Mouse (Mus musculus): Measurements from ENCODE around the gene Pex3. TPM values are rescaled to one million over a fixed set of nuclear protein-coding genes. Genes with fewer than 3 reads are reported as not detected.

Pex3 gene
- 27.8 TPM in 2 replicates for polyA plus RNA-seq (2015; fragmentation: Nextera tagmentation; extraction: Ambion mirVana)

DNA sequence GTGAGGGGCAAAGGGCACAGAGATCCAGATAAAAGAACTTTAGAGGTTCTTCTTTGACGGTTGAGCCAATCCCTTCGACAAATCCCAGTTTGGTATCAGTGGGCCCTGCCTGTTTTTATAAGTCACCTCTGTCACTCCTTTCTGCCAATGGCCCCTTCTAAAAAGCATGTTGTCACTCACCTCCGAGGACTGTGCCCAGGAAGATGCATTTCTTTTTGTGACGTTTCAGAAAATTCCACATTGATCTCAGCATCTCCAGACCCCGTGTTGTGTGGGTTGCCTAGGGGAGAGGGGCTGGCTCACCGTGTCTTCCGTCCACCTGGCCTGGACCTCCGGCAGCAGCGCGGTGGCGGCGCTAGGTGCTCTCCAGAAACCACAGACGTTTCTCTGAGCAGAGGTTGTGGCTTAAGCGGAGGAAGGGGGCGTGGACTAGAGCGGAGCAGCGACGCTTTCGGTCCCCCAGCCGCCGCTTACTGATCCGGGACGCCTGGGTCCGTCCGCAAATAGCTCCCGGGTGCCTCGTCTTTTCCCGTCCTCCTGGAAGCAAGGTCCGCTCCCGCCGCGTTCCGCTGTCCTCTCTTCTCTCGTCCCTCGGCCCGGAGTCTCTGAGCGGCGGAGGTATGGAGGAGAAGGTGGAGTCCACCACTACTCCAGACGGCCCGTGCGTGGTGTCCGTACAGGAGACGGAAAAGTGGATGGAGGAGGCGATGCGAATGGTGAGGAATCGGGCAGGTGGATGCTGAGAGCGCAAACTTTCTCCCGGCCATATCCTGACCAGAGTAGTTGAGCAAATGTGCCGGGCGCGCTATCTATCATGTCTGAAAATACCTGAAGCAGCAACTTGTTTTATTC, at the start of gene Pex3, which contains the start of gene Adat2:
Gene Pex3 (minus strand): TSS at position 497 of the 852 bp plus-strand sequence.
Gene Adat2 (plus strand): TSS at position 249 of the 852 bp plus-strand sequence.
- no peaks in the 10 kb centered on the region for H3K36me3 ChIP-seq (replicated peaks)
- H3K27ac ChIP-seq: peak within 1 kb of the TSS; percentile 81
- peak; percentile 97 for ATAC-seq (replicated peaks)
- H3K27me3 ChIP-seq (replicated peaks): no peaks in the 10 kb centered on the region
- H3K4me2 ChIP-seq: peak within 1 kb of the TSS; percentile 68
- WGBS: under 1% methylated on average over 50 of the region's 51 CpGs
- H3K4me3 ChIP-seq: peak within 1 kb of the TSS; percentile 71
- no peaks in the 10 kb centered on the region for H3K9me3 ChIP-seq
- peaks cover 15% of the 10 kb centered on the region for H3K4me1 ChIP-seq
- peak within 1 kb of the TSS; percentile 77 for H3K9ac ChIP-seq

DNA sequence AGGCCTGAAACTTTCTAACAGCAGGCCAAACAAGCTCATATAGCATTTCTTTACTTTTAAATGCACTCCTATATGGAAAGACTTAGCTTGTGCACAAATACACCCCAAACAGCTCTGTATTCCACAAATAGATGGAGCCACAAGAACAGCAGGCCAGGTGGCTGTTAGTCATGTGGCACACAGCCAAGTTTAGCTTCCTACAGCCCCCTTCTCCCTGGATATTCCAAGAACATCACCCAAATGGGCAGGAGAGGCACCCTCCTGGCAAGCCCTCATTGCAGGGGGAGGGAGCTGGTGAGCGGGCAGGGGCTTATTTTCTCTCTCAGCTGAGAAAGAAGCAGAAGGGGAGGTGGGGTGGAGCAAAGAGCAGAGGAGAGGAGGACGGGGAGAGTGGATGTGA, 48.0 kb upstream of the Pex3 start:
- H3K27me3 ChIP-seq (replicated peaks): no peaks in the 10 kb centered on the region
- H3K27ac ChIP-seq: no peak overlapping the region
- H3K36me3 ChIP-seq (replicated peaks): no peaks in the 10 kb centered on the region
- H3K9me3 ChIP-seq: no peaks in the 10 kb centered on the region
- H3K4me1 ChIP-seq: no peaks in the 10 kb centered on the region
- no peak overlapping the region for H3K4me3 ChIP-seq
- no peak for ATAC-seq (replicated peaks)
- H3K4me2 ChIP-seq: no peak overlapping the region
- WGBS: 64% methylated on average over 2 of the region's 2 CpGs
- no peak overlapping the region for H3K9ac ChIP-seq

DNA sequence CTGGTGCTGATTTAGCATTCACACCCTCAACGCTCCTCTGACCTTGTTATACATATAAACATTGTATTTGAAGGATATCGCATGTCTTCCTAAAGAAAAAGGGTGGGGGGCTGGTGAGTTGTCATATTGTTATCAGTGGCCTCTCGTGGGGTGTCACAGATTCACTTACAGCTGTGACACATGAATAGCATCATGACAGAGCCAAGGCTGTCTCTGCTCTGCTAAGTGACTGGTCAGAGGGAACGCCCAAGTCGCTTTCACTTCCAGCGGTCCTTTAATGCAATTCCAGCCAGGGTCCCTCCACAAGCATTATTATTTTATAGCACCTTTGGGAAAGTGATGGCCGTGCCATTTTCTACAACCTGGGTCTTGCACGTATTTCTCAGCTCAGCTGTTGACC, 44.5 kb upstream of the Pex3 start:
- no peak overlapping the region for H3K9ac ChIP-seq
- no peak for ATAC-seq (replicated peaks)
- H3K27ac ChIP-seq: no peak overlapping the region
- WGBS: 85% methylated on average over 8 of the region's 8 CpGs
- no peak overlapping the region for H3K4me2 ChIP-seq
- no peak overlapping the region for H3K4me3 ChIP-seq
- no peaks in the 10 kb centered on the region for H3K4me1 ChIP-seq
- no peaks in the 10 kb centered on the region for H3K9me3 ChIP-seq
- no peaks in the 10 kb centered on the region for H3K36me3 ChIP-seq (replicated peaks)
- no peaks in the 10 kb centered on the region for H3K27me3 ChIP-seq (replicated peaks)

DNA sequence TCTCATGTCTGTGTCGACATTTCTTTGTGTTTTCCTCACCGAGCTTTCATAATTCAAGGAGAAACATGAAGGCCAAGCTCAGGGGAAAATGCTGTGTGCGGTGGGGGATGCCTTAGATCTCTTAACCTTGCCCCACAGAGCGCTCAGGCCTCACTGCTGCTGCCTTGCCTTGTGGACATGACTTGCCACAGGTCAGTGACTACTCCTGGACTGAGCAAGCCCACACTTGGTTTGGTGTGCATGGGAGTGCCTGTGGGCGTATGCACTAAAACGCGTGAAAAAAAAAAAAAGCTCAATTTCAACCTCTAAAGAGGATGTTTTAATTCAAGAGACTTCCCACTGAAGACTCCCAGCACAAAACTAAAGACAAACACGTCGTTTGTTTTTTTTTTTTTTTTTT, 43.9 kb upstream of the Pex3 start:
- H3K27me3 ChIP-seq (replicated peaks): no peaks in the 10 kb centered on the region
- no peaks in the 10 kb centered on the region for H3K4me1 ChIP-seq
- H3K4me2 ChIP-seq: no peak overlapping the region
- no peak for ATAC-seq (replicated peaks)
- H3K9ac ChIP-seq: no peak overlapping the region
- WGBS: 77% methylated on average over 9 of the region's 9 CpGs
- no peaks in the 10 kb centered on the region for H3K9me3 ChIP-seq
- H3K36me3 ChIP-seq (replicated peaks): no peaks in the 10 kb centered on the region
- no peak overlapping the region for H3K4me3 ChIP-seq
- no peak overlapping the region for H3K27ac ChIP-seq

DNA sequence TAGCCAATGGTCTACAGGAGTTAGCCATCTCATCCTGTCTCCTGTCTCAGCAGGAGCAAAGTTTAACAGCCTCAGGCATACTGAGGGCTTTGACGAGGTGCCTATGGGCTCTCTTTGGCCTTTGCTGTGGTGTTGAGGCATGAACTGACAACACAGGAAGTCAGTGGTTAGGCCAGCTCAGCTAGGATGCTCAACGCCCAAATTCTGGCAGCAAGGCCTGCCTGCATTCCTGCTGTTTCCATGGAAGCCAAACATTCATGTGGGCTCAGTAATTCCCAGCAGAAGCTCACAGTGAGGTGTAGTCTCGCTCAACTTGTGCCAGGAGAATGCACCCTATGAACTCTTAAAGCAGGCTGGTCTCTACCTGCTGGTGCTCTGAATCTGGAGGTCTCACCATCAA, 43.1 kb upstream of the Pex3 start:
- WGBS: 35% methylated on average over 3 of the region's 3 CpGs
- Histone ChIP-seq H3K27ac (no peak overlapping the region), H3K4me3 (no peak overlapping the region), H3K4me1 (no peaks in the 10 kb centered on the region), H3K9ac (no peak overlapping the region), H3K27me3 (replicated peaks) (no peaks in the 10 kb centered on the region), H3K9me3 (no peaks in the 10 kb centered on the region), H3K4me2 (no peak overlapping the region), H3K36me3 (replicated peaks) (no peaks in the 10 kb centered on the region)
- no peak for ATAC-seq (replicated peaks)

DNA sequence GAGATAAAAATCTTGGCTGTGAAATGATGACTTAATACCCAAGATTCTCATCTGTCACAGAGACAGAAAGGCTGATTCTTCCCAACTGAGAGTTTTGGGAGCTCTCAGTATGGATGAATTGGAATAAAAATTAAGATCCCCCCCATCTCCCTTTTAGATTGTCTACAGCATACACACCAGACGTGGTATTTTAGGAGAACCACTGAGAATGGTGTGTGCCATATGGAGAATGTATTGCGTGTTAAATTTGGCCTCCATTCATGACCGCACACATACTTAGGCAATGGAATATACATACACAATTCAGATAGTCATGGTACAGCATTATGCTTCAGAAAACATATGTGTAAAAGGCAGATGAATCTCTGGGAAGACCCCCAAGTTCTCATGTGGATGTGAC, 40.6 kb upstream of the Pex3 start:
- 86% methylated on average over 3 of the region's 3 CpGs for WGBS
- Histone ChIP-seq H3K9ac (no peak overlapping the region), H3K27ac (no peak overlapping the region), H3K27me3 (replicated peaks) (no peaks in the 10 kb centered on the region), H3K4me3 (no peak overlapping the region), H3K9me3 (no peaks in the 10 kb centered on the region), H3K4me1 (no peaks in the 10 kb centered on the region), H3K36me3 (replicated peaks) (no peaks in the 10 kb centered on the region), H3K4me2 (no peak overlapping the region)
- ATAC-seq (replicated peaks): no peak

DNA sequence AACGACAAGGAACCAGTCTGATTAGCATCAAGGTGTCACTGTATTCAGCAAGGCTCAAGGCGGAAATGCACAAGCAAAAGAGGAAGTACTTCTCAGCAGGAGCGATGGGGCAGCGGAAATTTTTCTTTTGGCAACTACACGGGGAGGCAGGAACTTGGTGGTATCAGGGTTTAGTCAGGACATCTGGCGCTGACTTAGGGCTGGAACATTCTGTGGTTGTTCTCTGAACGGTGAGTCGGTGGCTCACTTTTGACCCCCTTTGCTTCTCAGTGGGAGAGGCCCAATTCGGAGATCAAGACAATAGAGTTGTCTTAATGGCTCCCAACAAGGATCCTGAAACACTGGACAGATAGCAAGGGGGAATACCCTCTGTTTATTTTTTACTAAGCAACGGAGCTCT, 39.3 kb upstream of the Pex3 start:
- Histone ChIP-seq H3K36me3 (replicated peaks) (no peaks in the 10 kb centered on the region), H3K4me2 (no peak overlapping the region), H3K9ac (no peak overlapping the region), H3K4me1 (no peaks in the 10 kb centered on the region), H3K27ac (no peak overlapping the region), H3K9me3 (no peaks in the 10 kb centered on the region), H3K27me3 (replicated peaks) (no peaks in the 10 kb centered on the region), H3K4me3 (no peak overlapping the region)
- no peak for ATAC-seq (replicated peaks)
- WGBS: 95% methylated on average over 10 of the region's 10 CpGs

DNA sequence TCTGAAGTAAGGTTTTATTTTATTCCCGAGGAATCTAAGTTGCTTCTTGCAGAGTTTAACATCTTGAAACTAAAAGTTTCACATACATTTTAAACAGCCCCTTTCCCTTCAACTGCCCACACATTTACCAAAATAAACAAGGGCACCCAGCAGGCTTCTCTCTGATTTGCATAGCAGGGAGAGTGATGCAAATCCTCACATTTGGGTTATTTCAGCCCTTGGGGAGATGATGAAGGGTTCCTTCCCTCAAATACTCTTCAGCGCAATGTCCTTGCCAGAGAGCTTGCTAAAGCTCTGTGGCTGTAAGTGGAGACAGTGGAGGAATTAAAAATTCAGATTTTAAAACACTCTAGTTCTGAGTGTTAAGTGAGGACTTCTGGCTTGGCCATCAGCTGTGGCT, 35.0 kb upstream of the Pex3 start:
- Histone ChIP-seq H3K9me3 (no peaks in the 10 kb centered on the region), H3K9ac (no peak overlapping the region), H3K4me1 (no peaks in the 10 kb centered on the region), H3K36me3 (replicated peaks) (no peaks in the 10 kb centered on the region), H3K4me3 (no peak overlapping the region), H3K27ac (no peak overlapping the region), H3K27me3 (replicated peaks) (no peaks in the 10 kb centered on the region), H3K4me2 (no peak overlapping the region)
- ATAC-seq (replicated peaks): no peak
- WGBS: 75% methylated on average over 2 of the region's 2 CpGs

DNA sequence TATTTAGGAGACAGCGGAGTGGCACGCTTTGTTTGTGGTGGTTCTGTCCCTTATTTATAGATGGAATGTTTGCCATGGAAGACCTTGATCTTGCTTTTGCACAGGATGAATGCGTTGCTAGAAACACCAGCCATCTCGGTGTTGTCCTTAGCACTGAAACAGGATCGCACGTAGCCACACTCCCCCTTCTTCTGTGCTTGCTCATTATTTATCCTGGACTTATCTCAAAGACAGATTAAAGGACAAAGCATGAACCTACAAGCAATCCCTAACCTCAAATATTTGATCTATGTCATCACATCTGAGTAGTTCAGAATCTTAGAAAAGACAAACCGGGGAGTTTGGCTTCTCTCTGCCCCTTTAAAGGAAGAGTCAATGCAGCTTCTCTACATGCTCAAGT, 24.2 kb upstream of the Pex3 start:
- WGBS: 71% methylated on average over 7 of the region's 7 CpGs
- no peak overlapping the region for H3K27ac ChIP-seq
- H3K27me3 ChIP-seq (replicated peaks): 0 out of 2 replicates have a peak, but pooled peaks cover 2% of the 10 kb centered on the region
- no peaks in the 10 kb centered on the region for H3K36me3 ChIP-seq (replicated peaks)
- ATAC-seq (replicated peaks): no peak
- no peaks in the 10 kb centered on the region for H3K9me3 ChIP-seq
- no peak overlapping the region for H3K4me2 ChIP-seq
- no peak overlapping the region for H3K4me3 ChIP-seq
- H3K9ac ChIP-seq: no peak overlapping the region
- H3K4me1 ChIP-seq: no peaks in the 10 kb centered on the region

DNA sequence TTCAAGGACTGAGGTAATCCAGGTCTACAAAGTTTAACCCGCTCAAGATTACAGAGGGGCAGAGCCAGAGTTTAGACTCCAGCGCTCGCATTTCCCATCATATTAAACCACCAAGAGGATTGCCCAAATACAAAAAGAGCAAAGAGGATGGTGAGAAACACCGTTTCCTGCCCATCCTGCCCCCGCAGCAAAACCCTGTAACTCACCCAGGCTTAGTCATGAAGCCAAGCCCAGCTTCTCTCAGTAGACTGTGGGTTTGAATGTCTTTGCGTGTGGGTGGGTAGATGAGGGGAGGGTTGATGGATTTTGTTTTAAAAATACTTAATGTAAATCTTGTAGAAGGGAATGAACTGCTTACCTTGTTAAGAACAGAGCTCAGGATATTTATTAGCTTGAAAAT, 19.5 kb upstream of the Pex3 start:
- H3K9ac ChIP-seq: no peak overlapping the region
- no peak overlapping the region for H3K4me3 ChIP-seq
- H3K36me3 ChIP-seq (replicated peaks): no peaks in the 10 kb centered on the region
- H3K4me2 ChIP-seq: no peak overlapping the region
- no peak for ATAC-seq (replicated peaks)
- H3K9me3 ChIP-seq: no peaks in the 10 kb centered on the region
- H3K27ac ChIP-seq: no peak overlapping the region
- peaks cover 9% of the 10 kb centered on the region for H3K27me3 ChIP-seq (replicated peaks)
- WGBS: 86% methylated on average over 6 of the region's 6 CpGs
- H3K4me1 ChIP-seq: peaks cover 11% of the 10 kb centered on the region; the same call in 1 of the 2 replicates

DNA sequence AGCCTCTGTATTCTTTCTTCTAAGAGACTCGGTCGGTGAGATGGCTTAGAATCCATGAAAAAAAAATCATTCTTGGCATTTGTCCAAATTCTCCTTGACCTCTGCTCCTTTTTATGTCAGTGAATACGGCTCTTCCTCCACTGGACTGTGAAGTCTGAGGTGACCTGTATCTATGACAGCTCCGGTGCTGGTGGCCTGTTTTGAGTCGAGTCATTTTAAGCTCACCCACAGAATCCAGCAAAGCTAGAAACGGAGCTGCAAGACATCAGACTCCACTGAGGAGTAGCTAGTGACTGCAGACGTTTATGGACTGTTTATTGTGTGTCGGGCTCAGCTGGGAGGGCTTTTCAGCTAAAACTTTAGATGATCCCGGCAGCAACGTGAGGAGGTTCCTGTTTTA, 19.1 kb upstream of the Pex3 start:
- H3K4me2 ChIP-seq: no peak overlapping the region
- no peak overlapping the region for H3K9ac ChIP-seq
- peaks cover 11% of the 10 kb centered on the region; the same call in 1 of the 2 replicates for H3K4me1 ChIP-seq
- ATAC-seq (replicated peaks): no peak
- H3K4me3 ChIP-seq: no peak overlapping the region
- peaks cover 9% of the 10 kb centered on the region for H3K27me3 ChIP-seq (replicated peaks)
- no peaks in the 10 kb centered on the region for H3K36me3 ChIP-seq (replicated peaks)
- no peak overlapping the region for H3K27ac ChIP-seq
- 48% methylated on average over 10 of the region's 10 CpGs for WGBS
- H3K9me3 ChIP-seq: no peaks in the 10 kb centered on the region

DNA sequence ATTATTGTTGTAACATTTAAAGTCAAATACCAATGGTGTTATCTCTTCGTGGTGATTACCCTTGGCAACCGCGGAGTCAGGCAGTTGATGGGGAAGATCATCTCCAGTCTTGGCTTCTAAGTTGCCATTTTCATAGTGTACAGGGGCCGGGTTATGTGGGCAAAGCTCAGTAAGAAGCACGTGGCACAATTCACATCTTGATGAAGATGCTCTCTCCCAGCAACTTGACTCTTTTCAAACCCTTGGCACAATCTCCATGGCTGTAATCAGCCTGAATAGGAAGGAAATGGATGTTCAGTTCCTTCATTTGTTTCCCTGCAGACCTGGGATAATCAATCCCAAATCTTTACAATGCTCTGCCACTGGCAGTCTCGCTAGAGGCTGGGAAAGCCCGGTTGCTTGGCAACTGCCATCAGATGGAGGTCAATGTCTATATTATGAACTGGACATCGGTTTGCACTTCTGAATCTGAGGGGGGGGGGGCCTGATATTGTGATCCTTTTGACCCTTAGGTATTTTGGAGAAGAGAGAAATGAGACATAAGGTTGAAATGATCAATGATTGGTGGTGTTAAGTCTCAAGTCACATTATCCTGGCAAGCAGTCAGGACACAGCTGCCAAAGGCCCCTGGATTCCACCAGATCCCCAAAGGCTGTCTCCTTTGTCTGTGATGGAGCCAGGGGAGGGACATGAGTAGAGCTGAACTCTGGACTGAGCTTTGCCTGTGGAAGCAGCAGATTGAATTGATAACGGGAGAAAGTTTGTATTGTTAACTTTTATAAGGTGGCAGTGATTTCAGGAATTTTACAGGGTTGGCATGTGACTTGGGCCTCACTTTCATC, 18.0 kb upstream of the Pex3 start:
- Histone ChIP-seq H3K4me3 (no peak overlapping the region), H3K27ac (no peak overlapping the region), H3K9me3 (no peaks in the 10 kb centered on the region), H3K36me3 (replicated peaks) (no peaks in the 10 kb centered on the region), H3K4me2 (no peak overlapping the region), H3K4me1 (peaks cover 11% of the 10 kb centered on the region; the same call in 1 of the 2 replicates), H3K27me3 (replicated peaks) (peaks cover 17% of the 10 kb centered on the region), H3K9ac (no peak overlapping the region)
- WGBS: 50% methylated on average over 9 of the region's 9 CpGs
- 0 out of 2 replicates have a peak, but pooled peaks have one; percentile 30 for ATAC-seq (replicated peaks)
